Mouse (Mus musculus) forebrain, embryonic 11.5 days (tissue): ENCODE measurements at regions not wholly inside any gene's neighbourhood (a gene's known extent, or its start where the extent isn't known, plus 50 kb on each side); places are given as distances from the start of the nearest gene placed in this dataset.

Experiments used
- ATAC-seq: fragments of 200-750 bp; cut with Nextera tagmentation; replicated peaks from 2 replicates; pipeline ENCODE4 v1.8.0; 2017; ENCODE audit warnings: moderate TSS enrichment; ENCODE audit not compliant: low FRiP score
- DNase-seq: peaks from one replicate; pipeline ENCODE4 v3.0.0-alpha.2; 2017; ENCODE audit warnings: low spot score
- H3K27ac ChIP-seq: fragments of 300-500 bp; sonication (generic); 2 replicates; pipeline ENCODE4 v1.5.1; 2014; ENCODE audit warnings: low read depth, low read length
- H3K27me3 ChIP-seq: fragments of 300-500 bp; sonication (generic); 2 replicates; pipeline ENCODE4 v1.6.1; 2014; ENCODE audit warnings: mild to moderate bottlenecking, low read length, mixed read lengths; ENCODE audit not compliant: control insufficient read depth, insufficient read depth
- H3K36me3 ChIP-seq: fragments of 300-500 bp; sonication (generic); 2 replicates; pipeline ENCODE4 v1.6.1; 2014; ENCODE audit warnings: mild to moderate bottlenecking, low read length, moderate library complexity, mixed read lengths; ENCODE audit not compliant: control insufficient read depth, insufficient read depth
- H3K4me1 ChIP-seq: fragments of 300-500 bp; sonication (generic); replicated peaks from 2 replicates; pipeline ENCODE4 v1.6.1; 2014; ENCODE audit warnings: low read length, mixed read lengths; ENCODE audit not compliant: control insufficient read depth, insufficient read depth
- H3K4me2 ChIP-seq: fragments of 300-500 bp; sonication (generic); 2 replicates; pipeline ENCODE4 v1.6.1; 2014; ENCODE audit warnings: low read depth, mild to moderate bottlenecking, low read length, moderate library complexity, mixed read lengths; ENCODE audit not compliant: severe bottlenecking
- H3K4me3 ChIP-seq: fragments of 300-500 bp; sonication (generic); 2 replicates; pipeline ENCODE4 v1.5.1; 2014; ENCODE audit warnings: low read depth, low read length
- H3K9ac ChIP-seq: fragments of 300-500 bp; sonication (generic); 2 replicates; pipeline ENCODE4 v1.6.1; 2014; ENCODE audit warnings: low read length
- H3K9me3 ChIP-seq: fragments of 300-500 bp; sonication (generic); 2 replicates; pipeline ENCODE4 v1.6.1; 2016; ENCODE audit warnings: low read length, mixed read lengths; ENCODE audit not compliant: control insufficient read depth
- WGBS: fragments of 180-500 bp; shearing (Covaris S2); extraction: QIAGEN DNeasy Blood & Tissue Kit; methylation state at CpG from one replicate; pipeline ENCODE4 v1.1.7; 2014; 5-methylcytosine and 5-hydroxymethylcytosine counted together

- no peaks in the 10 kb centered on the region for H3K9me3 ChIP-seq
- H3K4me2 ChIP-seq, result no peak overlapping the region
- whole genome bisulfite sequencing, result 63% methylated on average over 2 of the region's 2 CpGs
- H3K4me3 ChIP-seq, result no peak overlapping the region
- H3K36me3 ChIP-seq, result no peaks in the 10 kb centered on the region
- H3K9ac ChIP-seq, result no peak overlapping the region
- H3K4me1 ChIP-seq, result no peaks in the 10 kb centered on the region
- ATAC-seq, result no peak
- H3K27ac ChIP-seq, result no peak overlapping the region
- DNase-seq, result no peak
- H3K27me3 ChIP-seq, result no peaks in the 10 kb centered on the region
These were observed 143.3 kb upstream of the Mef2c start for GRCm38 (mm10) chr13:83360529-83360928.

GRCm38 (mm10) chr13:83376097-83376797, 127.6 kb upstream of the Mef2c start:
- no peak for DNase-seq
- Histone ChIP-seq H3K27me3 (no peaks in the 10 kb centered on the region), H3K9me3 (no peaks in the 10 kb centered on the region)

GRCm38 (mm10) chr13:83378644-83379043, 125.2 kb upstream of the Mef2c start:
- H3K9me3 ChIP-seq, result no peaks in the 10 kb centered on the region
- ATAC-seq, result no peak
- no peak overlapping the region for H3K27ac ChIP-seq
- no peak overlapping the region for H3K9ac ChIP-seq
- no peaks in the 10 kb centered on the region for H3K36me3 ChIP-seq
- H3K4me2 ChIP-seq, result no peak overlapping the region
- no peak overlapping the region for H3K4me3 ChIP-seq
- WGBS, result 86% methylated on average over 3 of the region's 3 CpGs
- H3K27me3 ChIP-seq, result no peaks in the 10 kb centered on the region
- H3K4me1 ChIP-seq, result no peaks in the 10 kb centered on the region
- no peak for DNase-seq

More at GRCm38 (mm10) chr13:83376097-83376797, 127.6 kb upstream of the Mef2c start:
- Histone ChIP-seq H3K27ac (no peak overlapping the region), H3K36me3 (no peaks in the 10 kb centered on the region), H3K9ac (no peak overlapping the region), H3K4me2 (no peak overlapping the region), H3K4me3 (no peak overlapping the region), H3K4me1 (no peaks in the 10 kb centered on the region)
- 92% methylated on average over 8 of the region's 8 CpGs for WGBS
- no peak for ATAC-seq

GRCm38 (mm10) chr13:83382609-83383008, 121.2 kb upstream of the Mef2c start:
- H3K4me3 ChIP-seq, result no peak overlapping the region
- no peak overlapping the region for H3K27ac ChIP-seq
- DNase-seq (no peak), ATAC-seq (no peak)
- 91% methylated on average over 3 of the region's 3 CpGs for WGBS
- no peaks in the 10 kb centered on the region for H3K9me3 ChIP-seq
- no peak overlapping the region for H3K4me2 ChIP-seq
- H3K36me3 ChIP-seq, result no peaks in the 10 kb centered on the region
- H3K9ac ChIP-seq, result no peak overlapping the region
- H3K27me3 ChIP-seq, result no peaks in the 10 kb centered on the region
- no peaks in the 10 kb centered on the region for H3K4me1 ChIP-seq

- no peaks in the 10 kb centered on the region for H3K4me1 ChIP-seq
- ATAC-seq (no peak), DNase-seq (no peak)
- H3K4me3 ChIP-seq, result no peak overlapping the region
- H3K27me3 ChIP-seq, result no peaks in the 10 kb centered on the region
- H3K36me3 ChIP-seq, result no peaks in the 10 kb centered on the region
- no peaks in the 10 kb centered on the region for H3K9me3 ChIP-seq
- H3K9ac ChIP-seq, result no peak overlapping the region
- 49% methylated on average over 1 of the region's 1 CpGs for WGBS
- H3K4me2 ChIP-seq, result no peak overlapping the region
- no peak overlapping the region for H3K27ac ChIP-seq
These were observed 109.1 kb upstream of the Mef2c start for GRCm38 (mm10) chr13:83394773-83395172.

- no peaks in the 10 kb centered on the region for H3K9me3 ChIP-seq
- H3K4me3 ChIP-seq, result no peak overlapping the region
- WGBS, result 95% methylated on average over 6 of the region's 6 CpGs
- DNase-seq (no peak), ATAC-seq (no peak)
- no peak overlapping the region for H3K27ac ChIP-seq
- no peaks in the 10 kb centered on the region for H3K4me1 ChIP-seq
- no peak overlapping the region for H3K9ac ChIP-seq
- H3K4me2 ChIP-seq, result no peak overlapping the region
- H3K27me3 ChIP-seq, result no peaks in the 10 kb centered on the region
- H3K36me3 ChIP-seq, result no peaks in the 10 kb centered on the region
These were observed 104.5 kb upstream of the Mef2c start for GRCm38 (mm10) chr13:83399381-83399780.

GRCm38 (mm10) chr13:83439619-83440436, 64.0 kb upstream of the Mef2c start:
- H3K36me3 ChIP-seq, result no peaks in the 10 kb centered on the region
- WGBS, result 84% methylated on average over 6 of the region's 6 CpGs
- H3K27me3 ChIP-seq, result no peaks in the 10 kb centered on the region
- H3K4me2 ChIP-seq, result no peak overlapping the region
- no peak overlapping the region for H3K27ac ChIP-seq
- H3K4me1 ChIP-seq, result no peaks in the 10 kb centered on the region
- DNase-seq, result no peak
- no peak overlapping the region for H3K9ac ChIP-seq
- no peak overlapping the region for H3K4me3 ChIP-seq
- H3K9me3 ChIP-seq, result no peaks in the 10 kb centered on the region
- no peak for ATAC-seq

GRCm38 (mm10) chr13:83444277-83444676, 59.6 kb upstream of the Mef2c start:
- Histone ChIP-seq H3K9me3 (no peaks in the 10 kb centered on the region), H3K9ac (no peak overlapping the region), H3K4me3 (no peak overlapping the region), H3K36me3 (no peaks in the 10 kb centered on the region), H3K27ac (no peak overlapping the region), H3K27me3 (no peaks in the 10 kb centered on the region), H3K4me2 (no peak overlapping the region), H3K4me1 (no peaks in the 10 kb centered on the region)
- ATAC-seq, result no peak
- no peak for DNase-seq
- WGBS, result 88% methylated on average over 1 of the region's 1 CpGs

- ATAC-seq (peak; percentile 72), DNase-seq (peak; percentile 53)
- H3K27me3 ChIP-seq, result no peaks in the 10 kb centered on the region
These were observed 53.0 kb upstream of the Mef2c start for GRCm38 (mm10) chr13:83450820-83451219.

More at GRCm38 (mm10) chr13:83450820-83451219, 53.0 kb upstream of the Mef2c start:
- Histone ChIP-seq H3K9me3 (no peaks in the 10 kb centered on the region), H3K9ac (no peak overlapping the region), H3K4me3 (no peak overlapping the region), H3K36me3 (no peaks in the 10 kb centered on the region), H3K4me1 (no peaks in the 10 kb centered on the region), H3K4me2 (no peak overlapping the region), H3K27ac (no peak overlapping the region)
